Mouse (Mus musculus) liver, embryonic 14.5 days (tissue): Measurements from ENCODE around the gene St3gal4. TPM values are rescaled to one million over a fixed set of nuclear protein-coding genes. Genes with fewer than 3 reads are reported as not detected.

ENCODE experiments used
- ATAC-seq: fragments of 200-750 bp; cut with Nextera tagmentation; 2 replicates; pipeline ENCODE4 v1.8.0; 2017; ENCODE audit warnings: moderate number of reproducible peaks, mild to moderate bottlenecking, moderate library complexity; ENCODE audit not compliant: insufficient read depth
- DNase-seq, 3 experiments: peaks; one replicate each; pipeline ENCODE4 v3.0.0-alpha.2; 2012 to 2013; ENCODE audit warnings: low read depth in 3 of 3, low spot score in 3 of 3
- H3K27ac ChIP-seq: fragments of 300-500 bp; sonication (generic); 2 replicates; pipeline ENCODE4 v1.5.1; 2014; ENCODE audit warnings: moderate library complexity, mild to moderate bottlenecking, control low read depth, inconsistent platforms
- H3K27me3 ChIP-seq: fragments of 300-500 bp; sonication (generic); 2 replicates; pipeline ENCODE4 v1.6.1; 2014; ENCODE audit warnings: mild to moderate bottlenecking, low read length, moderate library complexity; ENCODE audit not compliant: control insufficient read depth, insufficient read depth
- H3K36me3 ChIP-seq: fragments of 300-500 bp; sonication (generic); replicated peaks from 2 replicates; pipeline ENCODE4 v1.6.1; 2014; ENCODE audit warnings: low read depth; ENCODE audit not compliant: control insufficient read depth, insufficient read depth
- H3K4me1 ChIP-seq, 2 experiments: fragments of 200-500 bp in 1 of 2; fragments of 300-500 bp in 1 of 2; sonication (generic) in 1 of 2; replicated peaks; 2 replicates each; pipeline ENCODE4 v1.6.1; 2012 to 2014; ENCODE audit warnings: antibody characterized with exemption in 1 of 2, inconsistent platforms in 1 of 2, low read length in 1 of 2; ENCODE audit not compliant: control insufficient read depth in 2 of 2, insufficient read depth in 2 of 2
- H3K4me2 ChIP-seq: fragments of 300-500 bp; sonication (generic); 2 replicates; pipeline ENCODE4 v1.6.1; 2014; ENCODE audit warnings: low read depth, mild to moderate bottlenecking, control low read depth, moderate library complexity
- H3K4me3 ChIP-seq, 2 experiments: fragments of 200-500 bp in 1 of 2; fragments of 300-500 bp in 1 of 2; sonication (generic) in 1 of 2; 2 replicates each; pipeline ENCODE4 v1.5.1; 2012 to 2014; ENCODE audit warnings: low read depth in 2 of 2, low read length in 2 of 2, mild to moderate bottlenecking in 2 of 2, control low read depth in 1 of 2, inconsistent platforms in 1 of 2, moderate library complexity in 1 of 2; ENCODE audit not compliant: insufficient read depth in 1 of 2
- H3K9ac ChIP-seq: fragments of 300-500 bp; sonication (generic); replicated peaks from 2 replicates; pipeline ENCODE4 v1.6.1; 2014; ENCODE audit warnings: mild to moderate bottlenecking, control low read depth, moderate library complexity
- H3K9me3 ChIP-seq: fragments of 300-500 bp; sonication (generic); 2 replicates; pipeline ENCODE4 v1.6.1; 2016; ENCODE audit warnings: low read length, mixed read lengths; ENCODE audit not compliant: control insufficient read depth
- CTCF ChIP-seq: IDR thresholded peaks from 2 replicates; pipeline ENCODE4 v1.5.1; 2016; ENCODE audit warnings: antibody characterized with exemption, low read depth, control low read depth
- EP300 ChIP-seq: IDR thresholded peaks from 2 replicates; pipeline ENCODE4 v1.6.1; 2016; ENCODE audit warnings: antibody characterized with exemption, low read depth
- WGBS: fragments of 180-500 bp; shearing (Covaris S2); extraction: QIAGEN DNeasy Blood & Tissue Kit; methylation state at CpG from one replicate; pipeline ENCODE4 v1.1.7; 2014; ENCODE audit not compliant: insufficient replicate concordance; 5-methylcytosine and 5-hydroxymethylcytosine counted together
- polyA plus RNA-seq, 2 experiments: library from polyadenylated mRNA; depleted of rRNA in 1 of 2; stranded (reverse) in 1 of 2; unstranded in 1 of 2; fragments of >200 nt; fragmentation: Nextera tagmentation in 1 of 2; extraction: Ambion mirVana in 1 of 2; gene quantifications; 2 replicates each; pipeline versions ENCODE4 v1.2.1 to v1.2.3; 2012 to 2014

Gene St3gal4
- polyA plus RNA-seq, 2 experiments: 6.0 to 19.2 TPM

- no peak overlapping the region for H3K4me3 ChIP-seq
- ATAC-seq (no peak), DNase-seq (no peak)
- H3K9me3 ChIP-seq: no peaks in the 10 kb centered on the region
- no peaks in the 10 kb centered on the region for H3K4me1 ChIP-seq
- no peak overlapping the region for H3K9ac ChIP-seq
- TF ChIP-seq CTCF: no peak
- no peak for TF ChIP-seq EP300
- peaks cover 9% of the 10 kb centered on the region for H3K27me3 ChIP-seq
- no peak overlapping the region for H3K27ac ChIP-seq
- WGBS: 43% methylated on average over 11 of the region's 11 CpGs
- no peaks in the 10 kb centered on the region for H3K36me3 ChIP-seq
- no peak overlapping the region for H3K4me2 ChIP-seq
These were observed 98.9 kb downstream of the St3gal4 start for GRCm38 (mm10) chr9:35020015-35020653.

GRCm38 (mm10) chr9:35019372-35019771, 99.7 kb downstream of the St3gal4 start:
- no peak overlapping the region for H3K9ac ChIP-seq
- ATAC-seq (no peak), DNase-seq (no peak)
- no peaks in the 10 kb centered on the region for H3K4me1 ChIP-seq
- 12% methylated on average over 3 of the region's 3 CpGs for WGBS
- TF ChIP-seq CTCF (peak; percentile 55), EP300 (no peak)
- no peak overlapping the region for H3K27ac ChIP-seq
- H3K27me3 ChIP-seq: peaks cover 3% of the 10 kb centered on the region
- H3K4me2 ChIP-seq: no peak overlapping the region
- H3K9me3 ChIP-seq: no peaks in the 10 kb centered on the region
- no peaks in the 10 kb centered on the region for H3K36me3 ChIP-seq
- H3K4me3 ChIP-seq: no peak overlapping the region

- H3K9me3 ChIP-seq: no peaks in the 10 kb centered on the region
- no peak overlapping the region for H3K4me3 ChIP-seq
- H3K4me2 ChIP-seq: no peak overlapping the region
- no peaks in the 10 kb centered on the region for H3K4me1 ChIP-seq
- no peak for DNase-seq
- H3K27ac ChIP-seq: no peak overlapping the region
- no peak overlapping the region for H3K9ac ChIP-seq
- ATAC-seq: no peak
- 21% methylated on average over 5 of the region's 5 CpGs for WGBS
- TF ChIP-seq EP300: no peak
- TF ChIP-seq CTCF: no peak
- H3K36me3 ChIP-seq: no peaks in the 10 kb centered on the region
- peaks cover 3% of the 10 kb centered on the region for H3K27me3 ChIP-seq
These were observed 101.0 kb downstream of the St3gal4 start for GRCm38 (mm10) chr9:35018056-35018455.

DNA sequence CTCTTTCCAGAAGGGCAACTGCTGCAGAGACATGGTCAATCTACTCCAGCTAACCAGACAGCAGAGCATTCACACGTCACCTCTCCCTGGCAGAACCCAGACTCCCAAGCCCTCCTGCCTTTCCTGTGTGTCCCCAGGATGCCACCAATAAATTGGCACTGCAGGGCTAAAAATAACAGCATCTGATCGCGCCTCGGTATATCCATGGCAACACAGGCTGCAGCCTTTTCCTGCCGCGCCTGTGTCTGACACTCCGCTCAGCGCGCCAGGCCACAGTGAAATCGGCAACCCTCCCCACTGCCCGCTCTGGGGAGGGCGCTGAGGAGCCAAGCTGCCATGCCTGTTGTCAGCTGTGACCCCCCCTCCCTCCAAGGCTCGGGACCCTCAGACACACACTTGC, 101.5 kb downstream of the St3gal4 start:
- no peak overlapping the region for H3K4me3 ChIP-seq
- no peak overlapping the region for H3K27ac ChIP-seq
- H3K36me3 ChIP-seq: no peaks in the 10 kb centered on the region
- peaks cover 3% of the 10 kb centered on the region for H3K27me3 ChIP-seq
- ATAC-seq (no peak), DNase-seq (no peak)
- H3K9ac ChIP-seq: no peak overlapping the region
- no peaks in the 10 kb centered on the region for H3K4me1 ChIP-seq
- TF ChIP-seq EP300: no peak
- TF ChIP-seq CTCF: no peak
- WGBS: 7% methylated on average over 13 of the region's 13 CpGs
- no peak overlapping the region for H3K4me2 ChIP-seq
- no peaks in the 10 kb centered on the region for H3K9me3 ChIP-seq

DNA sequence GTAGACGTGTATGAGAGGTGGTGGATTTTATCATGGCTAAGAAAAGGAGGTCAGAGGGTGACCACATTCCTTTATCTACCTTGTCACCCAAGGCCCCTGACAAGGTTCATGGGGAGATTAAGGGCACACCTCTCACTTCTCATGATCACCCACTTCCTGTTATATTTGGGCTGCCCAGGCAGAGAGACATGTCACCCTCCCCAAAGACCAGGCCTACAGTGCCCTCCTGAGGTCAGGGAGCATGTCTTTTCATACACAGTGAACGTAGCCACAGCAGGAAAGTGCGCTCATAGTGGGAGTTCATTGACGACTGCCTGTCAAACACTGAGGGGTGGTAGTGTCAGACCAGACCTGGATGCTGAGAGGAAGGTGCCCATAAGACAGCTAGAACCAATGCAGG, 102.3 kb downstream of the St3gal4 start:
- 19% methylated on average over 4 of the region's 4 CpGs for WGBS
- DNase-seq (no peak), ATAC-seq (no peak)
- Histone ChIP-seq H3K27me3 (peaks cover 3% of the 10 kb centered on the region), H3K36me3 (no peaks in the 10 kb centered on the region), H3K4me2 (no peak overlapping the region), H3K27ac (no peak overlapping the region), H3K9ac (no peak overlapping the region), H3K4me3 (no peak overlapping the region), H3K9me3 (no peaks in the 10 kb centered on the region), H3K4me1 (no peaks in the 10 kb centered on the region)
- TF ChIP-seq CTCF: peak; percentile 38
- no peak for TF ChIP-seq EP300
